Mouse (Mus musculus): ENCODE measurements around the gene Gm45213.

The Gm45213 gene

DNA sequence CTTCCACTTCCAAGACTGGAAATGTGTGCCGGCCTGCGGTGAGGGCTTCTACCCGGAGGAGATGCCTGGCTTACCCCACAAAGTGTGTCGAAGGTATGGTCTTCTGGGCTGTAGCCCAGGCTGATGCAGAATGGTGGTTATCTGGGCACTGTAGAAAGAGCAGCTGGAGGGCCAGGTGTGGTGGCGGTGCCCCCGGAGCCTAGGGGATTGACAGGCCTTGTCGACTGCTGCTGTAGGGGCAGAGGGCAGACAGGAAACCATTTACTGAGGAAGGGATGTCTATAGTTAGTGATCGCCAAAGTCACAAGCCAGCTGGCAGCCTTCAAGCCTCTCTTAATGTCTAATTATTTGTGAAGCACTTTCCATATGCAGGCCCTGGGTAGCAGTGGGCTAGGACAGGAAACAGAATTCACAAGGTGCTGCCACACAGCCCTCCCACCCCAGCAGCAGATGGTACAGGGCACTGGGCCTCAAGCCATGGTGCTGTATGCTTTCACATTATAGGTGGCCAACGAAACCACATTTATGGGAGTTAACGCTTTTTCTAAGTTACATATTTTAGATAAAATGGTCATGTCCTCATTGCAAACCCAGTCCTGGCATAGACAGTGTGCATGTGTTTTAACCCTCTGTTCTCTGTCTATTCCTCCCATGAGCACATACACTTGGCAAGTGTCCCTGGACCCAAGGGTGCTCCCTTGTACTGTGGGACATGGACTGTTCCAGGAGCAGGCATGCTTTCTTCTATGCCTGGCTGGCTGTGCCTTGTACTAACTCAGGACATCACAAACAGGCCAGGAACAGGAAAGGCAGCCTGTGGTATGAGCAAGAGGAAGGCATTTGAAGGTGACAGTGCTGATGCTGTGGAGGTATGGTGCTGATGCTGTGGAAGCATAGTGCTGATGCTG lies at the start of gene Gm45213:
TSS of gene Gm45213 (plus strand) at position 51 of the 908 bp plus-strand sequence.
- no peak for DNase-seq (ENCODE audit: low spot score in 2 of 2)

DNA sequence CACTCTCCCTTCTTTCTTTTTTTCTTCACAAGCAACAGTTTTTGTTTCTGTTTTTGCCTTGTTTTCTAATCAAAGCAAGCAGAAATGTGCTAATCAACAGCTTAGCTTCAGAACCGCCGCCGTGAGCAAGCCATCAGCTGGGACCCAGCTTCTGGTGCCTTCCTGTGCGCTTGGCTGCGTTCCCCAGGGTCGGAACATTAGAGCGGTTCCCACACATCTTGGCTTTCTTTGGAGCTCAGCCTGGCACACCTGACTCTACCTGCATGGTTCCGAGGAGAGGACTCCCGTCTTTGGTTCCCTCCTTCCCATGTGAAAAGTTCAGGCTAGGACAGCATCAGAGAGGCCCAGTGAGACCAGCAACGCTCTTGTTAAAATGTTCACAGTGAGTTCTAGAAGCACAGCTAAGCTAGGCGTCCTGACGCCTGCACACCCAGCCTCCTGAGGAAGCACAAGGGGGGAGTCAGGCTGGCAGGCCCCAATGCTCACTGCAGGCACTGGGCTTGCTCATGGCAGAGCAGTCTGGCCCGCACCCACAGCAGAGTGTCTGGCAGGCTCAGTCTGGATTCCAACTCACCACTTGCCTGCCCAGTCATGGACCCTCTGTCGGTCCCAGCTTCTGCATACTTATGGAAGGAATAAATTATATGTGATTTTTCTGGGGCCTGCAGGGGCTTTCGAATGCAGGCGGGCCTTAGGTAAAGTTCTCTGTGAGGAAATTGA lies 42.2 kb upstream of the Gm45213 start:
- no peak for DNase-seq (ENCODE audit: low spot score in 2 of 2)

DNA sequence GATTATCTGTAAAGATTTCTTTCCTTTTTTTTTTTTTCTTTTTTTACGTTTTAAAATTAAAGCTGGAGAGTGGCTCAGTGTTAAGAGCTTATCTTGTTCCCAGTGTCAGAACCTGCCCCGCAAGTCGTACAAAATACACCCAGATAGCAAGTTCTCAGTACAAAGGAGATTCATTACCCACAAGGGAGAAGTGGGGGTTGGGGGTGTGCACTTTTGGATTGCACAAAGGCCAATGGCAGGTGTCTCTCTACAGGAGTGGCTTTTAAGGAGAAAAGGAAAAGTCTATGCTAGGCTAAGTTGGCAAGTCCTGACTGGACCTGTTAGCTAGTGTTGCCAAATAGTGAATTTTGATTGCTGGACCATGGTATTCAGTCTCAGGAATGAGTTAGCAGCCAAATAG lies 41.6 kb upstream of the Gm45213 start:
- no peak for DNase-seq (ENCODE audit: low spot score in 2 of 2)

GRCm38 (mm10) chr7:66003447-66003846 lies 40.0 kb upstream of the Gm45213 start:
- no peak for DNase-seq (ENCODE audit: low spot score in 2 of 2)

GRCm38 (mm10) chr7:66003865-66004638 lies 39.4 kb upstream of the Gm45213 start:
- DNase-seq (ENCODE audit: low spot score in 2 of 2): no peak

- no peak for DNase-seq (ENCODE audit: low spot score in 2 of 2)
Observed at GRCm38 (mm10) chr7:66005066-66005465, 38.3 kb upstream of the Gm45213 start.

DNA sequence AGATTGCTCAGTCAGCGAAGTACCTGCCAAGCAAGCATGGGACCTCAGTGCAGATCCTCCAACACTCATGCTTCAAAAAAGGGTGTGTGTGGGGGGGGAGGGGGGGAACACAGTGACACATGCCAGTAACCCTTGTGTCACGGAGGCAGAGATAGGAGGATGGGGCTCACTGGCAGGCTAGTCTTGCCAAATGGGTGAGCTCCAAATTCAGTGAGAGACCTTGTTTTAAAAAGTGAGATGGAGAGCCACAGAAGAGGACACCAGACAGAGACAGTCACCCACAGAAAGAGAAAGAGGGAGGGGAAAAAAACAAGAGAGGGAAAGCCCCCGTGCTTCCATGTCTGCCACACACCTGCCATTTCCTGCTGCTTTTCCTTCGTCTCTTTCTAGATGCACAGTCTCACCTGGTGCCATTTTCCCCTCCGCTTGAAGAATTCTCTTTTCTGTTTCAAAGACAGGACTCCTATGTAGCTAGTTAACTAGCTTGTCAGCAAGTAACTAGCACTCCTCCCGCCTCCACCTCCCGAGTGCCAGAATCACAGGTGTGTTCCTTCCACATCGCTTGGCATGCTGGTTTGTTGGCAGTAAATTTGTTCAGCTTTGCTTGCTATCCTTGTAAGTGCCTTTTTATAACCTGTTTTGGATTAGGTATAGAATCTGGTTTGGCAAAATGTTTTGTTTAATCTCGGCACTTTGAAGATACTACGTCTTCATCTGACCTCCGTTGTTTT lies 35.1 kb upstream of the Gm45213 start:
- DNase-seq (ENCODE audit: low spot score in 2 of 2): no peak

GRCm38 (mm10) chr7:66008892-66009273 lies 34.5 kb upstream of the Gm45213 start:
- no peak for DNase-seq (ENCODE audit: low spot score in 2 of 2)

DNA sequence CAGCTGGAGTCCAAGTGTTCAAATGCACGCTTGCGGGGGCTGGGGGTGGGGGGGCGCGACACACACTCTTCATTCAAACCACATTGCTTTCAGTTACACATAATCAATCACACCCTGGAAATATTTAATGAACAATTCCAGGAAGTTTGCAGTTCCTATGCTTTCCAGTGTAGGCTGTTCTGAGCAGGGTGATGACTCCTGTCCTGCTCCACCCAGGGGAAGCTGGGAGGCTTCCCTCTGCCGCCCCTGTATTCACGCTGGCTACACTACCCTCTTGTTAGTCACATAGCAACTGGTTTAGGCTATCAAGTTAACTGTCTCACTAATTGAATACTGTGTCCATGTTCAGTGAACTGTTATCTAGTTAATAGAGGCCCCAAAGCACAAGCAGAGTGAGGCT lies 32.9 kb upstream of the Gm45213 start:
- no peak for DNase-seq (ENCODE audit: low spot score in 2 of 2)

DNA sequence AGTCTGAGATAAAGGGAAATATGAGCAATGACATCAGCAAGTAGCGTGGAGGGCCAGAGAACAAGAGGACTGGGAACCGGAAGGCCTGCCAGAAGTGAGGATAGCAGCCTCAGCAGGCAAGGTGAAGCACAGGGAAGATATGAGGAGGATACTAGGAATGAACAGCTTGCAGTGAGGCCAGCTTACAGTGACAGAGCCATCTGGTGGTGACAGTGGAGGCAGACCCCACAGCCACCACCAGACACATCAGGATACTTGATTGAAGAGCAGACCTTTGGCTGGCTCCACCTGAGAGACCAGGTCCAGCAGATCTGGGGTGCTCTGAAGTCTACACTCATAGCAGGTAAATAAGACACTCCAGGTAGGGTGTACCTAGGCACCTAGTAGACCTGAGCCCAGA lies 15.7 kb upstream of the Gm45213 start:
- DNase-seq (ENCODE audit: low spot score in 2 of 2): no peak

GRCm38 (mm10) chr7:66028766-66029512 lies 14.5 kb upstream of the Gm45213 start:
- DNase-seq (ENCODE audit: low spot score in 2 of 2): no peak

DNA sequence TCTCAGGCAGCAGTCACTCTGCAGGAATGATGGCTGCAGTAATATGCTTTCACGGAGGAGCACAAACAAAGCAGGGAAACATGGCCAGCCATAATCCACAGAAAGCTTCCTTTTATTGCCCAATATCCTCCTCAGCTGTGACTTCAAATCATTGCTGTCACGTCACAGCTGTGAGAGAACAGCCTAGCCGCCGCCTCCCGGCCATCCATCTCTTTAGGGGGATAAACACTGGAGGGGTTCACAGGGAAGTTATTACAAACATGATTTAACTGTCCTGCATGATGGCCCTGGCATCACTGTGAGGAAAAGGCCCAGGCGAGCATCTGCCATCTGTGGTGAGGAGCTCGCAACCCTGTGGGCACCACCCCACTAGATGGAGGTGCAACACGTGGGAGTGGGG lies 6.6 kb upstream of the Gm45213 start:
- no peak for DNase-seq (ENCODE audit: low spot score in 2 of 2)

DNA sequence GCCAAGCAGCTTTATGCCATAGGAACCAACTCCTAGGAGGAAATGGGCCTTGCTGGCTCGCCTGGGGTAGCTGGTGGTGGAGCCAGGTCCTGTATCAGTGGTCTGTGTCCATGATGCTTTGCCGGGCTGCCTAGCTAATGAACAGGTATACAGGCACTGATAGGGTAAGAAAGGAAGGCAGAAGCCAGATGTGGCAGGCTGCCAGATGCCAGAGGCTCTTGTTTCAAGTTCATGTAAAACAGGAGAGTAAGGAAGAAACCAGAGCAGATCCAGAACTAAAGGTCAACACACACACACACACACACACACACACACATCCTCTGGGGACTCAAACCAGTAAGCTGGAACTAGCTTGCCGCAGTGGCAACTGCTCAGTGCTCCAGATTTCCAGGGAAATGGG lies 5.1 kb upstream of the Gm45213 start:
- DNase-seq (ENCODE audit: low spot score in 2 of 2): no peak

DNA sequence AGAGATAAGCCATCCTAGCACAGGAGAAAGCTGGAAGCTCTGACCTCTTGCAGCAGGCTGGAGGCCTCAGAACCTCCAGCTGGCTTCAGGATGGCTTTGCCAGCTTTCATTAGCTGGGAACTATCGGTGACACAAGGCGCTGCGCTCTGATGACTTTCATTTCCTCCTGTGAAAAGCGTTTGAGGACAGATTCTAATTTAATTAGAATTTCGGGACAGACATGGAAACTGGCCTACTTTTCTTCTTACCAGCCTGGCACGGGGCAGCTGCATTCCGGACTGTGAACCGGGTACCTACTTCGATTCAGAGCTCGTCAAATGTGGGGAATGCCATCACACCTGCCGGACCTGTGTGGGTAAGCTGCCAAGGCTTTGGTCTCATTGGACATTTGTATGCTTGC lies 4.7 kb upstream of the Gm45213 start:
- DNase-seq (ENCODE audit: low spot score in 2 of 2): no peak

DNA sequence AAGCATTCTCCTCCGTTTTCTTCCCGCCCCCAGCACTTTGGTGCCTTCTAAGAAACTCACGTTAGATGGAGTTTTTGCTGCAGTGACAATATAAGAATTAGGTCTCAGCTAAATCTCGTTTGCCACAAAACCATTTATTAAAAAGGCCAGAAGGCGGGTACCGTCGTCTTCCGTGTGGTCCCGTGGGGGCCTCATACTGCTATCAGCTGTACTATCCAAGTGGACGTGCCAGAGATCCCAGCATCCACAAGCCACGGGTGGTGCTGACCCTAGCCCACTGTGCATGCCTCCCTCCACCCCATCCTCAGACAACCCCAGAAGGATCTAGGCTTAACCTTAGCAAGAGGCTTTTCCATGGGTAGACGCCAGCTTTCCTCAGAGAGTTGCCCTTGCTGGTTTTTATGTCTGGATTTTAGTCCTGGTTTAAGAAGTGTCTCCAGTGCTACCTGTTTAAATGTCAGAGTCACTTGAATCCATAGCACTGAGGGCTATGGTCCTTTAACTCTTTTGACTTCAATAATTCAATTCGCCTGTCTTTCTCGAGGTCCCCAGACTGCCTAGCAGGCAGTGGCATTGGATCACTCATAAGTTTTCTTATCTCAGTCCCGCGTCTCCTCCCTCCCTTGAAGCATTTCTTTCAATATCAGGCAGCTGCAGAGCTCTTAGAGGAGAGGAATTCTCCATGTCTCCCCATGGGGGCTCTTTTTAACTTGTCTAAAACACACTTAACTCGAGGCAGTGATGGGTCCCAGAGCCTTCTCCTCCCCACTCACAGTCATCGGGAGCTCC lies 3.2 kb upstream of the Gm45213 start:
- no peak for DNase-seq (ENCODE audit: low spot score in 2 of 2)

DNA sequence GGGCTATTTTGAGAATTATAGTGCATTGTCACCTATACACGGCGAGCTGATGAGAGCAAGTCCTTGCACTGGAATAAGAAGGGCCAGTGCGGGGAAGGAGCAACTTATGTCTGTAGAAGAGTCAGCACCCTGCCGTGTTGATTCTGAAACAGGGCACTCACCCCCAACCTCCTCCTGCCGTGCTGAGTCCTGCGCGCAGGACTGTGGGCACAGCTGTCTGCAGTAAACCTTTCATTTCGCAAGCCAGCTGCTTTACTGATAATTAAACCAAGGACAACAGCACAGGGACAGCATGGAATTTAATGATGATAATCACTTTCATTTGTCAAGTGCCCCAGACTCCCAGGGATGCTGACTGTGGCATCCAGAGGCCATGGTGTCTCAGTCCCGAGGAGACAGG lies 1.2 kb downstream of the Gm45213 start:
- no peak for DNase-seq (ENCODE audit: low spot score in 2 of 2)

- no peak for DNase-seq (ENCODE audit: low spot score in 2 of 2)
Observed at GRCm38 (mm10) chr7:66046921-66047918, 3.8 kb downstream of the Gm45213 start.

- no peak for DNase-seq (ENCODE audit: low spot score in 2 of 2)
Observed at GRCm38 (mm10) chr7:66047975-66048374, 4.6 kb downstream of the Gm45213 start.
